Mouse (Mus musculus) megakaryocyte progenitor cell, adult 5-6 weeks (primary cell): ENCODE data around the gene Krtap10-4. TPM values are rescaled to one million over a fixed set of nuclear protein-coding genes. Genes with fewer than 3 reads are reported as not detected.
"Not testable (repeated sequence)": the region's sequence is repeated elsewhere in the genome, so short reads cannot be mapped to it uniquely, and the experiment has no call there.

Experiments used
- ATAC-seq: replicated peaks from 2 replicates; pipeline ENCODE4 v1.8.0; 2016; ENCODE audit warnings: mild to moderate bottlenecking, moderate TSS enrichment, inconsistent platforms; ENCODE audit not compliant: poor library complexity
- total RNA-seq, 2 experiments: library from RNA; stranded (forward) in 1 of 2; stranded (reverse) in 1 of 2; fragments of 157-497, 149-512 nt in 1 of 2; fragments of 200-1000 nt in 1 of 2; gene quantifications; 2 replicates each; pipeline versions ENCODE4 v1.2.3 to v1.2.4; 2015 to 2017

Gene Krtap10-4
- total RNA-seq (2015) = not detected in 2 replicates
- total RNA-seq (2017) = not detected in 2 replicates

DNA sequence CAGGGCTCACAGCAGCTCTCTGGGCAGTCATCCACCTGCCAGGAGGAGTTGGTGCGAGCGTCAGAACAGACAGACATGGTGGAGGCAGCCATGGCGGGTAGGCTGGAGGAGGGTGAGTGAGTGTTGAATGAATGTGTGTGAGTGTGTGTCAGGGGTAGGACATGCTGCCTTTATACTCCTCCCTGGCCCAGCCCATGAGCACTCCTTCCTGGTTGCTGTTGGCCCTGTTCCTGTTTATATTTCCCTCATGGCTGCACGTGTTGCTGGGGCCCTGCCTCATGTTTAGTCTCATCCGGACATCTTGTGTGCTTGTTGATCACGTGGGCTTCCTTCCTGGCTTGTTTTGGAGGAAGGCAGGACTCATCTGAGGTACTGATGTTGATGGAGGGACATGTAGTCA is at the start of gene Krtap10-4:
TSS of gene Krtap10-4 (minus strand) at position 145 of the 400 bp plus-strand sequence.
- ATAC-seq = no peak

- no peak for ATAC-seq
Measured at GRCm38 (mm10) chr10:77869651-77870050, 42.8 kb upstream of the Krtap10-4 start.

GRCm38 (mm10) chr10:77867546-77867945 is 40.7 kb upstream of the Krtap10-4 start:
- no peak for ATAC-seq

GRCm38 (mm10) chr10:77864762-77865143 is 37.9 kb upstream of the Krtap10-4 start:
- no peak for ATAC-seq

GRCm38 (mm10) chr10:77864067-77864761 is 37.3 kb upstream of the Krtap10-4 start:
- peak; percentile 98 for ATAC-seq

- ATAC-seq = no peak
Measured at GRCm38 (mm10) chr10:77861675-77862074, 34.8 kb upstream of the Krtap10-4 start, which contains the start of gene Gm3285. Gm3285 (plus strand) TSS chr10:77861975.

- no peak for ATAC-seq
Measured at GRCm38 (mm10) chr10:77852559-77852958, 25.7 kb upstream of the Krtap10-4 start, which contains the start of gene Gm10318. Gm10318 (plus strand) TSS chr10:77852859.

DNA sequence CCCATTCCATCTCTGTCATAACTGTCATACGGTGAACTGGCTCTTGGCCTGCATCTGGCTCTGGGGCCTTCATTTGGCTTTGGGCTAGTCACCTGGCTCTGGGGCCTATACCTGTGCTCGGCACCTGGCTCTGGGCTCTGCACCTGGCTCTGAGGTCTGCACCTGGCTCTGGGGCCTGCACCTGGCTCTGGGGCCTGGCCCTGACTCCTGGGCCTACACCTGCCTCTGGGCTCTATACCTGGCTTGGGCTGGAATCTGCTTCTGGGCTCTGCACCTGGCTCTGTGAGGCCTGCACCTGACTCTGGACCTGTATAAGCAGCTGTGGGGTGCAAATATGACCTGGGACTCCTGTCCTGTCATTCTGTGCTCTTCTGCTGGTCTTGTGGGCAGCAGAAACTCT is 20.6 kb upstream of the Krtap10-4 start:
- no peak for ATAC-seq

GRCm38 (mm10) chr10:77846961-77847360 is 20.1 kb upstream of the Krtap10-4 start:
- ATAC-seq = no peak

DNA sequence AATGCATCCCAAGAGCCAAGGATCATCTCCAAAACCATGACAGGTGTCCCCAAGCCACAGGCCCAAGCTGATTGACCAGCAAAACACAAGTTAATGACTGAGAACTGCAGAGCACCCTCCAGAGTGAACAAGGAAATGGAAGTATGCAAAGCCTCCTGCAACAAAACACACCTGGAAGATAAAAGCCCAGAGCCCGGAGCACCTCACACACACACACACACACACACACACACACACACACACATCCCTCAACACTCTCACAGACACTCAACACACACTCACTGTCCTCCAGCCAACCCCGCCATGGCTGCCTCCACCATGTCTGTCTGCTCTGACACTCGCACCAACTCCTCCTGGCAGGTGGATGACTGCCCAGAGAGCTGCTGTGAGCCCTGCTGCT is 19.6 kb upstream of the Krtap10-4 start, which contains the start of gene Gm36176:
TSS of gene Gm36176 (plus strand) at position 301 of the 400 bp plus-strand sequence.
- ATAC-seq = no peak

DNA sequence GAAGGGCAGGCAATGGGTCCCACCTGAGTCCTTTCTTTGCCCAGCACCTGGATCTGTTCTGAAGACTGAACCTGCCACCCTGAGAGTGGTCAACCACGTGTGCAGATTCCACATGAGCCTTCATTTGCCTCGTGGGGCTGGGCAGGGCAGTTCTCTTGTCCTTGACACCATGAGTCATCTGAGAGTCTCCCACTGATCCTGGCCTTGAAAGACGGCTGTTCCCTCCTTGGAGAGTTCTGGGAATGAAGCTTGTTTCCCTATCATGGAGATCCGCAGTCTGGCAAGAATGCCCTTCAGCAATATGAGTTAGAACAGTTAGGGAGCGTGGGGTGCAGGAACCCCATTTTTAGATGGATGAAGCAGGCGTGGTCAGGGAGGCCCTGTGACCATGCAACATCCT is 12.1 kb upstream of the Krtap10-4 start:
- ATAC-seq = no peak

DNA sequence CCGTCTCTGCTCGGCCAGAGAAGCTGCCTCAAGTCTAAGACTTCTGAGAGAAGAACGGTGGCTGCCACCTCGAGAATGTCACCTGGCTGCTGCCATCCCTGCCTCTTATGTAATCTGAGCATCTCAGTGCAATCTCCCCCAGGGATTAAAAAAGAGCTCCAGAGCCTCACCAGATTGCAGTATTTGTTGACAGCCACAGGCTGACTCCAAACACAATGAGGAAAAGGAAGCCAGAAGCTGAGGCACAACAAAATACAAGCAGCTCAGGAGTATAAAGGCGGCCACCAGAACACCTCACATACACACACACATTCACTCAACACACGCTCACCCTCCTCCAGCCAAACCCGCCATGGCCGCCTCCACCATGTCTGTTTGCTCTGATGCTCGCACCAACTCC is 8.8 kb upstream of the Krtap10-4 start, which contains the start of gene Krtap10-10:
TSS of gene Krtap10-10 (plus strand) at position 301 of the 400 bp plus-strand sequence.
- ATAC-seq = no peak

- ATAC-seq = no peak
Measured at GRCm38 (mm10) chr10:77819203-77819602, 7.7 kb downstream of the Krtap10-4 start.

GRCm38 (mm10) chr10:77818523-77818922 is 8.4 kb downstream of the Krtap10-4 start:
- no peak for ATAC-seq

DNA sequence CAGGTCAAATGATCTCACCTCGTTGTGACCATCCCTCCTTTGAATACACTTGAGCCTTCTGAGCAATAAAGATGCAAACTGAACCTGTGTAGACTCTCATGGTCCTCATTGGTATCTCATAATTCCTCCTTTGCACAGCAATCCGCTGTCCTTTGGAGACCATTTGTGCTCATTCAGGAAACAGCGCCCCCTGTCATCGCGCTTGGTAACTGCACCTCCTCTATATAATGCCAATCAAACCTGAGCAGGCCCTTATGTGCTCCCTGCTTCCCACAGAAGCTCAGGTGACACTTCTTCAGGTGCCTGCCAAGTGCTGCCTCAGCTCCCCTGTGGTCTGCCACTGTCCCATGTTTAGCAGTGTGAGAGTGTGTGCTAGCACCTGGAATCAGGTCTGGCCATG is 11.4 kb downstream of the Krtap10-4 start:
- 0 out of 2 replicates have a peak, but pooled peaks have one; percentile 37 for ATAC-seq

GRCm38 (mm10) chr10:77814382-77814781 is 12.5 kb downstream of the Krtap10-4 start, which contains the start of gene Gm2696:
Gm2696 (plus strand) TSS chr10:77814682.
- no peak for ATAC-seq

DNA sequence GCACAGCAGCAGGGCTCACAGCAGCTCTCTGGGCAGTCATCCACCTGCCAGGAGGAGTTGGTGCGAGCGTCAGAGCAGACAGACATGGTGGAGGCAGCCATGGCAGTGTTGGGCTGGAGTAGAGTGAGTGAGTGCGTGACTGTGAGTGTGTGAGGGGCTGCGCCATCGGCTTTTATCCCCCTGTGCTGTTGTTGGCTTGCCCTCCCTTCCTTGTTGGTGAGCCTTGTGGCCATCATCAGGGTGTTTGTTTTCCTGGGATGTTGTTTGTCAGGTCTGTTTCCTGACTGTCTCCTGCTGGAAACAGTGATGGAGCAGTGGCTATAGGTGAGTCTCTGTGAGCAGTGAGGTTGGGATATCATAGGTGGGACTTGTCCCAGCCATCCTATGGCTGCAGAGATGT is 15.2 kb downstream of the Krtap10-4 start, which contains the start of gene Gm9507:
TSS of gene Gm9507 (minus strand) at position 101 of the 400 bp plus-strand sequence.
- ATAC-seq = no peak

DNA sequence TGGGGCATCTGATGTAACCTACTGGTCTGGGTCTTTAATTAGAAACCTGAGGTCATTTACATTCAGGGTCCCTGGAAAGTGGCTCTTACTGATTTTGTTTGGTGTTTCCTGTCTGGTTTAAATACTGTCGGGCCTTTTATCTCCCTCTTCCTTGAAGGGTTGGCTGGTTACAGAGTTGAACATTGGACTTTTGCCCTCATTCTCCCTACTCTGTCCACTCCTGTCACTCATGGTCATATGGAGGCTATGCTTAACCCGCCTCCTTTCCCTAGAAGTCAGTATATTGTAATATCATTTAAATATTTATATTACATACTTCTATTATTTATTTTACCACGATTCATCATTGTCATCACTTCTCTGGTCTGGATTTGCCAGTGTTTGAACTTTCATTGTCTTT is 22.8 kb downstream of the Krtap10-4 start:
- no peak for ATAC-seq

- ATAC-seq = no peak
Measured at GRCm38 (mm10) chr10:77798921-77799508, 27.9 kb downstream of the Krtap10-4 start, which contains the start of gene Gm19668. Gm19668 (minus strand) TSS chr10:77799133.

DNA sequence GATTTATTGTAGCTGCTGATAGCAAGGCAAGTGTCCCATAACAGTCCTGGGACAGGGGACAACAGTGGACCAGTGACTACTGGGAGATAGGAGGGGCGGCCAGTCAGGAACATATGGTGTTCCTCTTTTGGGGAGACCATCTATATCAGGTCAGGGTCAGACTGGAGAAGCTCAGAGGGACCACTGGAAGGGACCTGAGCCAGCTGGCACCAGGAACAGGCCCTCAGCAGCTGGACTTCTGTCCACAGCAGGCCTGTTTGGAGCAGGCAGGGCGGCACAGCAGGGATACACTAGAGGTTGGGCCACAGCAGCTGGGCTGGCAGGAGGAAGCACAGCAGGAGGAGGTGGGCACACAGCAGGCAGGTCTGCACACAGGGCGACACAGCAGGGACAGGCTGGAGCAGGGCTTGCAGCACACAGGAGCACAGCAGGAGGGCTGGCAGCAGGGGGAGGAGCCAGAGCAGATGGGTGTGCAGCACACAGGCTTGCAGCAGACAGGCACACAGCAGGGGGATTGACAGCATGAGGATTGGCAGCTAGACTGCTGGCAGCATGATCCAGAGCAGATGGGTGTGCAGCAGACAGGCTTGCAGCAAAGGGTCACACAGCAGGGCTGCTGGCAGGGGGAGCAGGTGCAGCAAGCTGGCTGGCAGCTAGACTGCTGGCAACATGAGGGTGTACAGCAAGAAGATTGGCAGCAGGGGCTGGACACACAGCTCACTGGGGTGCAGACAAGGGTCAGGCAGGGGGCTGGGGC is 28.6 kb downstream of the Krtap10-4 start:
- not testable (repeated sequence) for ATAC-seq

- ATAC-seq = no peak
Measured at GRCm38 (mm10) chr10:77797677-77798076, 29.2 kb downstream of the Krtap10-4 start.
